Mouse (Mus musculus): ENCODE measurements around the gene C730034F03Rik.
A peak's percentile ranks its signal among the peaks of the same experiment; 100 is the strongest.

The C730034F03Rik gene

DNA sequence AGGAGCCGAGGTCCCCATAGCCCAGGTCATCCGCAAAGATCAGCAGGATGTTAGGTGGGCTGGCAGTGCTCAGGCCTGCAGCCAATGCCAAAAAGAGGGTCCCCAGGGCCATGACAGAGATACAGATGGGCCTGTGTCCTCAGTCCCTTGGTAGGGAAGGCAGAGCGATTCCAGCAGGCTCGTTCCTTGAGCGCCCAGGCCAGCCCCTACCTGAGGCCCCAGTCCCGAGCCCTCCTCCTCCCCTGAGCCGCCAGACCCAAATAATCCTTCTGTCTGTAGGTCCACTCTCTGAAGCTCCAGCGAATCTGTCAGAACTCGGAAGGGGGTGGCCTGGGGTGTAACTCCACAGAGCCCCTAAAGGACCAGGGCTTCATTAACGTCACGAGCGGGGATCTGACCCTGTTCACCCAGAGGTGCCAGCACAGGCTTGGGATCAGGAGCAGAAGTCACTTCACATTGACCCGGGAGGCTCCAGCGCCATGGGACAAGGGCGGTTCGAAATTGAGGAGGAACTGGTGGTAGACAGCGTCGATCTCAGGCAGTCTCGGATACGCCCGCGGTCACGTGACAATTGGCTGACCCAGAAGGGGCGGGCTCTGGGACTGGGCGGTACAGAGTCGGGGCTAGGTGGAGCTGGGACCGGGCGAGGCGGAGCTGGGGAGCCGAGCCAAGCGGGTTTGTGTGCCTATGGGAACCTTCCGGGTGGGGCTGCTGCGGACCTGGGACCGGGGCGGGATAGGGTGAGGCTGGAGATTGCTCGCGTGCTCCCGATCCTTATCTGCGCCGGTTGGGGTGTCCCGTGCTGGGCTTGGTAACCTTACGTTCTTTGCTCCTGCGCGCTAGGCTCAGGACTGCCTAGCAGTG, 46.5 kb downstream of the C730034F03Rik start:
- DNase-seq: peak; percentile 94

DNA sequence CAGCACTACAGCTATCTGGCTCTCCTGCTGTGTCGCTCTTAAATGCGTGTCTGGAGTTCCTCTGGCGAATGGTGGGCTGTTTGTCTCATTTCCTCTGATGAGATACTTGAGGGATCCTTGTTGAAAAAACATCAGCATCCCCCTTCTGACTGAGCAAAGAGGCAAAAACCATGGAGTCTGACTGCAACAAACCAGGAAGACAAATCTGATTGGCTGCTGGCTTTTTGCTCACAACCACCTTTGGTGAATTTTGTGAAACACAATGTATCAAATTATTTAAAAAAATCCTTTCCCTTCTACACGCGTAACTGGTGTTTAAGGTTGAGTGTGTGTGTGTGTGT, 47.1 kb downstream of the C730034F03Rik start:
- DNase-seq: no peak

DNA sequence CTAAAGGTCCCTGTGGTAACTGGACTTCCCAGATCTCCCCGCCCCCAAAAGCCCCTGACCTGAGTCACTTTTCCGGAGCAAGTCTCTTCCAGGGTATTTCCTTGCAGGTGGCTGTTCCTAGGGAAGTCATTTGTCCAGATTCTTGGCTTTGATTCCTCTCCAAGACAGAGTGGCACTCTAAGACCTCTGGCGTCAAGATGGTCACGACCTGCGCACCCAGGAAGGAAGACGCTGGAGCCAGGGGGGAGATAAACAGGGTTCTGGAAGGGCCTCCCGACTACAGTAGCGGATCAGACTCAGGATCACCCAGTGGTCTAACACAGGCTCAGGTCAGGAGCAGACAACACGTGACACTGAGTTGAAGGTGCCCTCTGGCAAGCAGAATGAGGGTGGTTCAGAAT, 47.7 kb downstream of the C730034F03Rik start, which contains the start of gene Arsa:
Gene Arsa, minus strand, starts transcription at position 335 of the 401 bp plus-strand sequence.
- DNase-seq: no peak

DNA sequence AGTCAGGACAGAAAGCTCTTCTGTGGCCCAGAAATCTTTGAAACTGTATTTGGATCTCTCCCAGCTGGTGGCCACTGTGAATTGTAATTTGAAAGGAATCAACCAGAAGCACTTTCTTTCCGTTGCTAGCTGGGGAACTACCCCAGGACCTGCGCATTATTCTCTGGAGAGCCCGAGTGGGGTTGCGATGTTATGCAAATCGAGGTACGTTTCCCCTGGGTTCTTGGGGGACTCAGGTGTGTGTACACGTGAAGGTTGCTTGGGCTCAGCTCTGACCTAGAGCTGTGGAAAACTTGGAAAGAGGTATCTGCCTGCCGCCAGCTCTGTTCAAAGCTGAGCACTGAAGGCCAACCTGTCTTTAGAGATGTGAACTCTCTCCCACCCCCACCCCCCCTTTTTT, 48.4 kb downstream of the C730034F03Rik start:
- no peak for DNase-seq

DNA sequence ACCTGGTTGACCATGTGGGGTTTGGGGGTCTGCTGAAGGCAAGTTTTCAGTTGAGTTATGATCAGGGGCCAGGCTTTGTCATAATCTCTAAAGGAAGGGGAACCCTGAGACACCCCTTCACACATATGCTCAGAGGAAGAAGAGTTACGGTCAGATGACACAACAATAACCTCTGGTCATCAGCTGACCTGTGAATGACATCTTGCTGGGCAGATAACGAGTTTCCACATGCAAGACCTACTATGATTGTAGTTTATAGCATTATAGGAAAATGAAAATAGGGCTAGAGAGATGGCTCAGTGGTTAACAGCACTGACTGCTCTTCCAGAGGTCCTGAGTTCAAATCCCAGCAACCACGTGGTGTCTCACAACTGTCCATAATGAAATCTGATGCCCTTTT, 49.2 kb downstream of the C730034F03Rik start:
- DNase-seq: no peak

Measured in thymus, postnatal 14 days (tissue).